Mouse (Mus musculus): ENCODE measurements around the gene Hspbp1.
A peak's percentile ranks its signal among the peaks of the same experiment; 100 is the strongest.

Gene Hspbp1

GRCm38 (mm10) chr7:4668506-4668905 lies 16.4 kb downstream of the Hspbp1 start:
- DNase-seq (ENCODE audit: low spot score in 2 of 2) = no peak

DNA sequence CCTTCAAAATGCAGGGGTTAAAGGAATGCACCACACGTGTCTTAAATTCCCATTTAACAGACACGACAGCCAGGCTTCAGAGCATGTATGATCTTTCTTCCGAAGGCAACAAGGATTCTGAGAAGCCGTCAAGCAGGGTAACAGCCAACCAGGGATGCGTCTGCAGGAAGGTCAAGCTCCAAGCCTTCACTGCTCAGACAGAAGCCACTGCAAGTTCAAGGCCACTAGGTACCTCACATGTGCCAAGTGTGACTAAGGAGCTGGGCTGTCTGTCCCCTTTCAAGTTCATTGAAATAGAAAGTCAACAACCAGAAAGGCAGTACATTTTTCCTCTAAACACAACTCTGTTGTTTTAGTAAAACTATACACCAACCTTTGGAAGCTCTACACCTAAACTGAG lies 18.0 kb downstream of the Hspbp1 start:
- no peak for DNase-seq (ENCODE audit: low spot score in 2 of 2)

DNA sequence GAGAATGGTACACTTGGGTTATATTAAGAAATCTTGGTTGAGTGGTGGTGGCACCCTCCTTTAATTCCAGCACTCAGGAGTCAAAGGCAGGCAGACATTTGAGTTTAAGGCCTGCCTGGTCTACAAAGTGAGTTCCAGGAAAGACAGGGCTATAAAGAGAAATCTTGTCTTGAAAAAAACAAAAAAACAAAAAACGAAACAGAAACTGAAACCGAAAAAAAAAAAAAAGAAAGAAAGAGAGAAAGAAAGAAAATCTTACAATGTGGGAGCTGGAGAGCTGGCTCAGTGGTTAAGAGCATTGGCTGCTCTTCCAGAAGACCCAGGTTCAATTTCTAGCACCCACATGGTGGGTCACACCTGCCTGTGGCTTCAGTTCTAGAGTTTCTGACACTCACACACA lies 21.1 kb downstream of the Hspbp1 start:
- no peak for DNase-seq (ENCODE audit: low spot score in 2 of 2)

DNA sequence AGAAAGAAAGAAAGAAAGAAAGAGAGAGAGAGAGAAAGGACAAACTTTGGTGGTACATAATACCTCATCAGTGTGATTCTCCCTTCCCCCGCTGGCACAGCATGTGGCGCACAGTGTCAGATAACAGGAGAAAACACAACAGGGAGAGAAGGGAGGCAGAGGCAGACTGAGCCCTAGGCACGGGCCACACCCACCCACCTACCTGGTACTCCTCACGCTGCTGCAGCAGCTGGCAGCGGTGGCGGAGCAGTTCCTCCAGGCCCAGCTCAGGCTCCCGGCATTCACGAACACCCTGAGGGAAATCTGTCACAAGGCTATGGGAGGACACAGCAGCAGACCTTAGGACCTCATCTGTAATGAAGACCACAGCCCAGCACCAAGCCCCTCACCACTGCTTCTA lies 21.7 kb downstream of the Hspbp1 start:
- DNase-seq (ENCODE audit: low spot score in 2 of 2) = no peak

GRCm38 (mm10) chr7:4659911-4660443 lies 24.9 kb downstream of the Hspbp1 start:
- DNase-seq (ENCODE audit: low spot score in 2 of 2) = no peak

- DNase-seq (ENCODE audit: low spot score in 2 of 2) = peak; percentile 95 to 96
Measured at GRCm38 (mm10) chr7:4658912-4659551, 25.8 kb downstream of the Hspbp1 start, which contains the start of gene Ppp6r1. TSS of gene Ppp6r1 (minus strand) at chr7:4659019.

DNA sequence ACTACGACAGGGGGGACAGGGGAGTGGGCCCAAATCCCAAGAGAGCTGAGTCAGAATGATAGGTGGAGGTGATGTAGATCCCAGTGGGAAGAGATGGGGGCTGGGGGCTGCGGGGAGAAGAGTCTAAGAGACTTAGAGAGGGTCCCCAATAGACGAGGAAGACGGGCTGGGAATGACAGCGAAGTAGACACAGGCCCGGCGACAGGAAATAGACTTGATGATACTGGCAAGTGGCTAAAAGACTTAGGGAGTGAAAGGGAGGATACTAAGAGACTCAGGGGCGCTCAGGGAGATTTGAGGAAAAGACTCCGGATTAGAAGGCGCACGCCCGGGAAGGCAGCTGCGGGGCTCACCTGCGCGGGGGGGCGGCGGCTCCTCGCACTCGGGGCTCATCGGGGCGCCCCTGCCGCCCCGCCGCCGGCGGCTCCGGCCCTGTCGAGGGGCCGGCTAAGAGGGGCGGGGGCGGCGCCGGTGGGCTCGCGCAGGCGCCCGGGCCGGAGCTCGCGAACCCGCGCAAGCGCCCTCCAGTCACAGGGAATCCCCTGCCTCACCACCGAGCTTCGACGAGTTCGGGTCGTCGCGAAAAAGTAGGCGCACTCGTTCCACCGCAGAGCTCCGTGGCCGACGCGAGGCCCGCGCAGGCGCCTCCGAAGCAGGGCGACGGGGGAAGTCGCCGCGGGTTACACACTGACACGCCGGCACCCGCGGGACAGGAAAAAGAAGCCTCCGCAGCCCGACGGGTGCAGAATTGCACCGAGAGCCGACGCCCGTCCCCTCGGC lies 26.6 kb downstream of the Hspbp1 start:
- DNase-seq (ENCODE audit: low spot score in 2 of 2) = no peak

- DNase-seq (ENCODE audit: low spot score in 2 of 2) = peak; percentile 12 to 51
Measured at GRCm38 (mm10) chr7:4657521-4658127, 27.2 kb downstream of the Hspbp1 start.

- no peak for DNase-seq (ENCODE audit: low spot score in 2 of 2)
Measured at GRCm38 (mm10) chr7:4656818-4657217, 28.1 kb downstream of the Hspbp1 start.

- no peak for DNase-seq (ENCODE audit: low spot score in 2 of 2)
Measured at GRCm38 (mm10) chr7:4655916-4656315, 29.0 kb downstream of the Hspbp1 start.

DNA sequence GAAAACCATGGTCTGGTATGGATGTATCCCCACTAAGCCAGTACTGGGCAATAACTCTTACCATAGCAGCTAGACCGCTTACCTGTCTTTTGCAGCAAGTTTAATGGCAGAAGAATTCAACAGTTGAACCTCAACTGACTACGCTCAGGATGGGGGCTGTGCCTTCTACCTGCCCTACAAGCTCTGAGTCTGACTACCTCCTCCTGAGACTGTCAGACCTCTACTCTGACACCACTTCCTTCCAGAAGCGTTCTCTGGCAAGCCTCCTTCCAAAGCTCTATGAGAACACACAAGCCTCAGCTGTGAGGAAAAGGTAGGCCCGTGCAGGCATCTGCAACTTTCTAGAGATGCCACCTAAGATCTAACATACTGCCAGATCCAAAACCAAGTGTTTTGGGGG lies 29.5 kb downstream of the Hspbp1 start:
- DNase-seq (ENCODE audit: low spot score in 2 of 2) = no peak

DNA sequence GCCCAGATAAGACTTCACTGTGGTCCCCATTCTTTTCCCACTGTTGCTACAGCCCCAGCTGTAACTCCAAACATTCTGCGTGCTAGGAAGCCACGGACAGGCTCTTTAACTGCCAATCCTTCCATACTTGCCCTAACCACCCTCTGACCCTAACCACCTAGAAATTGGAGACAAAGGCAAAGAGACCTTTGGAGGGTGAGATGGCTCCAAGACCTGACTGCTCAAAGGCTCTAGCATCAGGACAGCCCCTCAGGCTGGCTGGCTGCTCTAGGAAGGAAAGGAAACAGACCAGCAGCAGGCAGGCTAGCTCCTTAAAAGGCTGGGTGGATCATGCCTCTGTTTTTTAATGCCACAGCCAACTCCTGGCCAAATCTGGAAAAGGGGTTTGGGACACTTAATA lies 30.6 kb downstream of the Hspbp1 start:
- DNase-seq (ENCODE audit: low spot score in 2 of 2) = no peak

- peak; percentile 75 to 86 for DNase-seq (ENCODE audit: low spot score in 2 of 2)
Measured at GRCm38 (mm10) chr7:4653780-4654179, 31.1 kb downstream of the Hspbp1 start.

DNA sequence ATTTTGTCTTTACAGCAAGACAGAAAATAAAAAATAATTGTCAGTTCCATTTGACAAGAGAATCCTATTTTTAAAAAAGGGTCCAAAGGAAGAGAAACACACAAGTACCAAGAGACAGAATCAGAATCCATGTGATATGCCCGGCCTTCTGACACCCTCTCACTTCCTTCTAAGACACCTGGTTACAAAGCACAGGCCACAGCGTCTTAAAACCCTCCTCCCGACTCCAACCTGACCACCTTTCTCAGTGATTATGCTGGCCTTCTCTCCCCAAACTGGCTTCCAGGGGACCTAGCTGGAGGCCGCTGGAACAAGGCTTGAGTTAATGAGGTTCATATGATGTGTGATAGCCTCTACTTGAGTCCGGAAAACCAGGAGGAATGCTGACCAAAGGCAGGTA lies 31.5 kb downstream of the Hspbp1 start:
- DNase-seq (ENCODE audit: low spot score in 2 of 2) = no peak

GRCm38 (mm10) chr7:4652726-4653125 lies 32.1 kb downstream of the Hspbp1 start:
- no peak for DNase-seq (ENCODE audit: low spot score in 2 of 2)

- peak; percentile 53 to 67 for DNase-seq (ENCODE audit: low spot score in 2 of 2)
Measured at GRCm38 (mm10) chr7:4651581-4651980, 33.3 kb downstream of the Hspbp1 start.

DNA sequence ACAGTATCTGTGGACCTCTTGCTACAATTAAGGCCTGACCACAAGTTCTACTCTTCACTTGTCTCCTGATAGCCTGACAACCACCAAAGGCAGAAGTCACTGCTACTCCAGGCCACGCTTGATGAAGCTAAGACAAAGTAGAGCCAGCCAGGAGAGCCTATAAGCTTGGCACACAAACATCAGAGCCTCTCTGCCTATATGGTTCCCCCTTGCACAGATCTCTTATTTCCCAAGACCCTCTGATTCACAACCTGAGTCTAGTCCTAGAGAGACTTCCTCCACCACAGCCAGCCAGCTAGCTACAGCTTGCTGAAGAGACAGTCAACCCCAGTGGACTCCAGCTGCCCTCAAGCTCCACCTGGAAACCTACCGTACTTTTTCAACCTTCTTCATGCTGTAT lies 36.9 kb downstream of the Hspbp1 start:
- DNase-seq (ENCODE audit: low spot score in 2 of 2) = no peak

- DNase-seq (ENCODE audit: low spot score in 2 of 2) = peak; percentile 84 to 86
Measured at GRCm38 (mm10) chr7:4647291-4647690, 37.6 kb downstream of the Hspbp1 start.

DNA sequence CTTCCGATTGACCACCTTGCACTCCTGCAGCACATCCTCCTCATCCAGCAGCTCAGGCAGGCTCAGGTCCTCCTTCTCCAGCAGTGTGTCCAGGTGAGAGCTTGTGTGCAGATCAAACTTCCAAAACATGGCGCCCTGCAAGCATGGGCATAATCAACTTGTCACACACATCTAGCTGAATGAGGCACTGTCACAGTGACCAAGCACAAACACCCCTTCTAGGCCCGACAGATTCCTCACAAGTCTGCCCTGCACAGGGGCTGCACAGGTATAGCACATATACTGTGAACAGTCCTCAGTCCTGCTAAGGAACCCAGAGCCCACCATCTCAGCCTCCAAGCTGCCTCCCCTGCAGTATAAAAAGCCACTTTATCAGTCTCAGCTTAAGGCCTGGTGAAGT lies 38.1 kb downstream of the Hspbp1 start:
- no peak for DNase-seq (ENCODE audit: low spot score in 2 of 2)

DNA sequence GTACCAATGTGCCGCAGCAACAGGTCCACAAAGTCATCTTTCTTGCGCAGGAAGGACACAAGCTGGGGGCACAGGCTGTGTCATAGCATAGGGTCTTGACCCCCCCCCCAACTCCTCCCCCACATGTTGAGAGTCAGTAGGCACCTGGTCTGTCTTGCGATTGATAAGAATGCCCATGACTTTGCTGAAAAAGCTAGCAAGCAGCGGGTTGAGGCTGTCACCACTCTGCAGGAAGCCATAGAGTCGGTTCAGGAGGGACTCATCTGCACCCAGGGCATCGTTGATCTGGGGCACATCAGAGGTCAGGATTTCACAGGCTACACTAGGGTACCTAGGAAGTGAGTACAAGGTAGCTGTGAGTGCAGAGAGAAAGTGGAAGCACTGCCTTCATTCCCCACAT lies 41.6 kb downstream of the Hspbp1 start:
- DNase-seq (ENCODE audit: low spot score in 2 of 2) = no peak

GRCm38 (mm10) chr7:4641956-4642355 lies 42.9 kb downstream of the Hspbp1 start:
- no peak for DNase-seq (ENCODE audit: low spot score in 2 of 2)

- no peak for DNase-seq (ENCODE audit: low spot score in 2 of 2)
Measured at GRCm38 (mm10) chr7:4641155-4641554, 43.7 kb downstream of the Hspbp1 start.

GRCm38 (mm10) chr7:4636179-4636578 lies 48.7 kb downstream of the Hspbp1 start:
- DNase-seq (ENCODE audit: low spot score in 2 of 2) = no peak

Measured in natural killer cell, adult 2 months (primary cell).